ENCODE assay signal across 10 mouse cellular contexts in the genomic region with DNA sequence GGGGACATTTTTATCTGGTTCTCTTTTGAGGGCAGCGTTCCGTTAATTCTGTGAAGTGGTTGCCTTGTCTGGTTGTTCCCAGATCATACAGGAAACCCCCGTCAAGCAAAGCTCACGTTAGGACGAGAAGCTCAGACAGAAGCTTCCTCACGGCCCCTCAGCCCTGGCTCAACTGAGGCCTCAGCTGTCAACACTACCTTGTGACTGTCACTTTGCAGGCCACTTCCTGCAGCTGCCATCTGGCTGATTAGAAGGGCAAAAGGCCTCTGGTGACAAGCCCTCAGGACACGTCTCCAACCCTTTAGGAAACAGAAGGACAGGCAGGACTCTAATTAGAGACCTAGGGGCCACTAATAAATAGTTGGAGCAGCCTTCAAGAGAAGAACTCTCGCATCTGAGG. TPM values are rescaled to one million over a fixed set of nuclear protein-coding genes. Genes with fewer than 3 reads are reported as not detected.
DNase-seq lines count a peak whose midpoint lies in the region; ATAC-seq and TF ChIP-seq lines count a peak whose summit lies in the region.
"Had no signal": no experiment of that assay in that cellular context is flagged by ENCODE, and none has a peak within 500 bp of the region (broad histone marks: within the 10 kb centered on the region; RNA-seq: fewer than 3 reads in every experiment).

No protein-coding gene starts in this region.

- H3K27ac ChIP-seq in midbrain, postnatal 0 days (ENCODE audit: low read depth, low read length), result no peak overlapping the region
- no peak overlapping the region for H3K27ac ChIP-seq in midbrain, embryonic 14.5 days (replicated peaks; ENCODE audit: low read depth, low read length)
- H3K27ac ChIP-seq in heart, postnatal 0 days (ENCODE audit: low read depth), result no peak overlapping the region
- H3K27ac ChIP-seq in kidney, embryonic 14.5 days (ENCODE audit: low read depth, low read length), result no peak overlapping the region
- H3K27ac ChIP-seq: embryonic facial prominence, embryonic 12.5 days; midbrain, embryonic 13.5 days had no signal

- H3K27me3 ChIP-seq in midbrain, postnatal 0 days (ENCODE audit: insufficient read depth, low read length), result no peaks in the 10 kb centered on the region
- no peaks in the 10 kb centered on the region for H3K27me3 ChIP-seq in midbrain, embryonic 14.5 days (ENCODE audit: control insufficient read depth, insufficient read depth, low read length)
- no peaks in the 10 kb centered on the region for H3K27me3 ChIP-seq in heart, postnatal 0 days (ENCODE audit: control insufficient read depth, insufficient read depth, low read length)
- no peaks in the 10 kb centered on the region for H3K27me3 ChIP-seq in kidney, embryonic 14.5 days (ENCODE audit: control insufficient read depth, insufficient read depth, low read length)
- H3K27me3 ChIP-seq: embryonic facial prominence, embryonic 12.5 days; midbrain, embryonic 13.5 days had no signal

- H3K4me3 ChIP-seq in midbrain, postnatal 0 days (ENCODE audit: low read depth, low read length), result no peak overlapping the region
- no peak overlapping the region for H3K4me3 ChIP-seq in midbrain, embryonic 14.5 days (replicated peaks; ENCODE audit: low read depth, low read length)
- no peak overlapping the region for H3K4me3 ChIP-seq in heart, postnatal 0 days (ENCODE audit: low read depth, low read length)
- no peak overlapping the region for H3K4me3 ChIP-seq in kidney, embryonic 14.5 days (ENCODE audit: low read length)
- H3K4me3 ChIP-seq: embryonic facial prominence, embryonic 12.5 days; midbrain, embryonic 13.5 days had no signal

- DNase-seq in midbrain, postnatal 0 days (ENCODE audit: low spot score), result peak; percentile 35
- DNase-seq in midbrain, embryonic 14.5 days, result no peak
- DNase-seq in cerebellum, adult 9-11 months, result peak; percentile 16
- peak; percentile 52 for DNase-seq in heart, postnatal 0 days (ENCODE audit: low spot score)
- DNase-seq in retina, postnatal 1 day, result peak; percentile 38
- DNase-seq: adrenal gland, adult 8-10 months had no signal

- no peak overlapping the region for H3K9ac ChIP-seq in midbrain, postnatal 0 days (replicated peaks; ENCODE audit: low read length, poor library complexity, severe bottlenecking)
- H3K9ac ChIP-seq in midbrain, embryonic 14.5 days (replicated peaks; ENCODE audit: low read length), result no peak overlapping the region
- H3K9ac ChIP-seq in heart, postnatal 0 days (replicated peaks; ENCODE audit: low read depth, low read length), result no peak overlapping the region
- no peak overlapping the region for H3K9ac ChIP-seq in kidney, embryonic 14.5 days (ENCODE audit: low read depth, low read length)
- H3K9ac ChIP-seq: embryonic facial prominence, embryonic 12.5 days; midbrain, embryonic 13.5 days had no signal

- no peak for TF ChIP-seq EP300 in heart, postnatal 0 days (IDR thresholded peaks at IDR 0.05; ENCODE audit: low read depth)

- no peaks in the 10 kb centered on the region for H3K9me3 ChIP-seq in midbrain, postnatal 0 days (ENCODE audit: low read length)
- H3K9me3 ChIP-seq in midbrain, embryonic 14.5 days (ENCODE audit: control insufficient read depth, low read length), result no peaks in the 10 kb centered on the region
- H3K9me3 ChIP-seq in heart, postnatal 0 days (replicated peaks; ENCODE audit: control insufficient read depth, low read length), result no peaks in the 10 kb centered on the region
- H3K9me3 ChIP-seq in kidney, embryonic 14.5 days (ENCODE audit: control insufficient read depth, low read length), result no peaks in the 10 kb centered on the region
- H3K9me3 ChIP-seq: embryonic facial prominence, embryonic 12.5 days; midbrain, embryonic 13.5 days had no signal

- WGBS in midbrain, postnatal 0 days, result 63% methylated on average over 8 of the region's 8 CpGs
- WGBS in midbrain, embryonic 14.5 days, result 47% methylated on average over 8 of the region's 8 CpGs
- WGBS in heart, postnatal 0 days, result 4% methylated on average over 8 of the region's 8 CpGs
- 31% methylated on average over 8 of the region's 8 CpGs for WGBS in kidney, embryonic 14.5 days

- no peaks in the 10 kb centered on the region for H3K36me3 ChIP-seq in midbrain, postnatal 0 days (ENCODE audit: insufficient read depth, low read length)
- no peaks in the 10 kb centered on the region for H3K36me3 ChIP-seq in midbrain, embryonic 14.5 days (ENCODE audit: control insufficient read depth, insufficient read depth, low read length)
- H3K36me3 ChIP-seq in heart, postnatal 0 days (replicated peaks; ENCODE audit: control insufficient read depth, insufficient read depth, low read length), result no peaks in the 10 kb centered on the region
- H3K36me3 ChIP-seq in kidney, embryonic 14.5 days (ENCODE audit: control insufficient read depth, insufficient read depth, low read length), result no peaks in the 10 kb centered on the region
- H3K36me3 ChIP-seq: embryonic facial prominence, embryonic 12.5 days; midbrain, embryonic 13.5 days had no signal

- no peak overlapping the region for H3K4me2 ChIP-seq in midbrain, postnatal 0 days (ENCODE audit: low read depth, low read length, poor library complexity, severe bottlenecking)
- no peak overlapping the region for H3K4me2 ChIP-seq in midbrain, embryonic 14.5 days (ENCODE audit: low read length)
- H3K4me2 ChIP-seq in heart, postnatal 0 days (ENCODE audit: low read depth, low read length), result no peak overlapping the region
- no peak overlapping the region for H3K4me2 ChIP-seq in kidney, embryonic 14.5 days (replicated peaks; ENCODE audit: low read depth, low read length)
- H3K4me2 ChIP-seq: embryonic facial prominence, embryonic 12.5 days; midbrain, embryonic 13.5 days had no signal

- ATAC-seq in midbrain, postnatal 0 days (ENCODE audit: low FRiP score), result no peak
- no peak for ATAC-seq in midbrain, embryonic 14.5 days (ENCODE audit: low FRiP score, low TSS enrichment)
- ATAC-seq in heart, postnatal 0 days (ENCODE audit: insufficient read depth, low read depth), result no peak; the same call in 1 of the 2 replicates
- ATAC-seq in kidney, embryonic 14.5 days (ENCODE audit: low FRiP score, low TSS enrichment), result no peak
- ATAC-seq in monocyte, adult 5-6 weeks (replicated peaks; ENCODE audit: insufficient number of reproducible peaks, low FRiP score, low TSS enrichment, poor library complexity, severe bottlenecking), result no peak
- ATAC-seq: midbrain, embryonic 13.5 days had no signal

- no peaks in the 10 kb centered on the region for H3K4me1 ChIP-seq in midbrain, postnatal 0 days (ENCODE audit: insufficient read depth, low read length)
- H3K4me1 ChIP-seq in midbrain, embryonic 14.5 days (ENCODE audit: control insufficient read depth, insufficient read depth, low read length), result peaks cover 4% of the 10 kb centered on the region; the same call in 1 of the 2 replicates
- peaks cover 39% of the 10 kb centered on the region for H3K4me1 ChIP-seq in heart, postnatal 0 days (ENCODE audit: control insufficient read depth, insufficient read depth)
- no peaks in the 10 kb centered on the region for H3K4me1 ChIP-seq in kidney, embryonic 14.5 days (ENCODE audit: control insufficient read depth, insufficient read depth, low read length)
- H3K4me1 ChIP-seq: embryonic facial prominence, embryonic 12.5 days had no signal

- TF ChIP-seq CTCF in midbrain, postnatal 0 days (IDR thresholded peaks at IDR 0.05), result no peak
- TF ChIP-seq CTCF in heart, postnatal 0 days (IDR thresholded peaks at IDR 0.05; ENCODE audit: low read depth), result no peak

RNA-seq across cellular contexts. Expression of a gene that starts 35.9 kb away (rescaled TPM):
- total RNA-seq in midbrain, postnatal 0 days (2014; rRNA removed), result 1.4 and 2.8 TPM in 2 replicates
- 2.0 and 2.1 TPM in 2 replicates for polyA plus RNA-seq in midbrain, postnatal 0 days (2015; fragmentation: Nextera tagmentation; extraction: Ambion mirVana)
- polyA plus RNA-seq in midbrain, embryonic 14.5 days (2014; fragmentation: Nextera tagmentation; extraction: Ambion mirVana), result 2.3 and 2.4 TPM in 2 replicates
- total RNA-seq in heart, postnatal 0 days (2014; rRNA removed; ENCODE audit: low replicate concordance), result 0.62 TPM in 1 of 2 replicates, not detected in the other
- polyA plus RNA-seq in heart, postnatal 0 days (2015; fragmentation: Nextera tagmentation; extraction: Ambion mirVana), result 0.05 TPM in 2 replicates
- polyA plus RNA-seq in kidney, embryonic 14.5 days (2014; fragmentation: Nextera tagmentation; extraction: Ambion mirVana), result 0.08 and 0.40 TPM in 2 replicates
- 0.87 TPM in 1 of 3 replicates, not detected in the others for total RNA-seq in monocyte, adult 5-6 weeks (2017)
